Mouse (Mus musculus) adrenal gland (tissue): ENCODE data around the gene Ephb1.

Source experiments
- intact Hi-C: fragments of 180-260 bp; cut with DNase I; formaldehyde crosslinking; loops from one replicate; pipeline ENCODE4 v1.15.1; 2025

Gene Ephb1

GRCm38 (mm10) chr9:102075539-102075938 lies 279.0 kb downstream of the Ephb1 start:
- intact Hi-C loops: no loop called here

GRCm38 (mm10) chr9:102073404-102073803 lies 281.1 kb downstream of the Ephb1 start:
- intact Hi-C loops: no loop called here

GRCm38 (mm10) chr9:102069151-102069882 lies 285.2 kb downstream of the Ephb1 start:
- intact Hi-C loops: no loop called here

DNA sequence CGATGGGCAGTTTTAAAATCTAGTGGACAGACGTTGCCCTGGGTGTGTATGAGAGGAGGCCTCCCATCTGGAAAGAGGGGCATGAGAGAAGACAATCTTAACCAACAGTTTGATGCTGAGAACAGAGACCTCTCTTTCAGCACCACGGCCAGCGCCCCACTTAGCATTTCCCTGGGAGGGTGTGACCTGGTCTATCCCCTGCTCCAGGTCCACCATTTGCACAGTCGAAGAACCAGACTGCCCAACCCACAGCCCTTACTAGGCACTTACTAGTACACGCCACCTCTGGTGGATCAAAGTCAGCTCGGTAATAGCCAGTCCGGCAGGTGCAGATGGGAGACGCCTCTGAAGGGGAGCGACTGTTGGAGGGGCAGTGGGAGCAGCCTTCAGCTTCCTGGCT lies 287.9 kb downstream of the Ephb1 start:
- intact Hi-C loops: no loop called here

- intact Hi-C loops: no loop called here
Observed at GRCm38 (mm10) chr9:102045886-102046285, 308.6 kb downstream of the Ephb1 start.

DNA sequence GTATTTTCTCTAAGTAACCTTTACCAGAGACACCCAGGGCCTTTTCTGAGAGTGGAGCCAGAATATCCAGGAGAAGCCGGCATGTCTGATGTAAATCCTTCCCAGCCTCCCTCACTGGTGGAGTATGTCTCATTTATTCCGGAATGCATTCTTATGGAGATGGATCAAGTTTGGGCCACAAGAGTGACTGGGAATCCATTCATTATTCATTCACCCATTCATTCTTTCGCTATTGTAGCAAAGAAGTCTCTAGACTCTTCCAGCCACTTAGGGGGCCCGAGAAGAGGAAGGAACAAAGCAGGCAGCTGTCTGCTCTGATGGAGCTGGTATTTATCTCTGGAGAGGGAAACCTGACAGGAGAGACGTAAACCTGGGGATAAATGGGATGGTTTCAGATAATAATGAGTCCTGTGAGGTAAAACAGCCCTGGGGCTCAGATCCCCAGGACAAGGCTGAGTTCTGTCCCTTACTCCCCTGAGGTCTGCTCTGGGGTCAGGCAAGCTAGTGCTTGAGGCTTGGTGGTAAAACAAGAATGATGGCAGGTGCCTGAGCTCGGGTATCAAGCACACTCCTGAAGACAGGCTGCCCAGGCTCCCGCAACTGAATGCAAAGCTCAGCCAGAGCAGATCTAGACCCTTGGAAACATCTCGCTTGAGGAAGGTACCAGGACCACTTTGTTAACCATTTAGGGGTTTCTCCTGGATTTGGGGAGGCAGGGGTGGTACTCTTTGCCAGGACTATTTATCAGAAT lies 309.2 kb downstream of the Ephb1 start:
- intact Hi-C loops: no loop called here

DNA sequence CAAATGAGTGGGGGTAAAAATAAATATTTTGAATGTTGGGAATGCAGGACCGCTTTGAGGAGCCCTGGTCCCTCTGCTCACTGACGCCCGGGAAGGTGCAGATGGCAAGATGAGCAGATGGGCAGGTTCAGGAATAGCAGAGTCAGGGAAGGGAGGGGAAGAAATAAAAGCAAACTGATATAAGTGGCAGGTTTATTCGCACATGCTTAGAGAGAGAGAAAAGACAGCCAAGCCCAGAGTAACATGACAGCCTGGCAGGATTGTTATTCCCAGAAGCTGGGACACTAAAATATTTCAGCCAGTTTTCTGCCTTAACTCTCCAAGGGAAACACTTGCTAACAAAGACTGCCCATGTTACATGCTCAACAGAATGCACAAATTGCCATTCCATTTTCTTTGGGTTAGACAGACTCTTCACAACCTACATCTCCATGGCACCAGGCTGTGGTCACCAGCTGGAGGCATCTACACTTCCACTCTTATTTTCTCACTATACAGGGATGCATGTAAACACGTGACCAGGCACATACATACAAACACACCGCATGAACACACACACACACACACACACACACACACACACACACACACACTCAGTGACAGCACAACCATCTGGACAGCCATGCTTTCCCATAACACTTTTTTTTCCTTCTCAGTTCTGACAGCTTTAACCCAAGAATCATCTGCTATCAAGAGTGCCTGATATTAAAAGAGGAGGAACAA lies 315.3 kb downstream of the Ephb1 start:
- intact Hi-C loops: no loop called here

GRCm38 (mm10) chr9:102036132-102036531 lies 318.4 kb downstream of the Ephb1 start:
- intact Hi-C loops: no loop called here

GRCm38 (mm10) chr9:102033231-102033630 lies 321.3 kb downstream of the Ephb1 start:
- intact Hi-C loops: no loop called here

DNA sequence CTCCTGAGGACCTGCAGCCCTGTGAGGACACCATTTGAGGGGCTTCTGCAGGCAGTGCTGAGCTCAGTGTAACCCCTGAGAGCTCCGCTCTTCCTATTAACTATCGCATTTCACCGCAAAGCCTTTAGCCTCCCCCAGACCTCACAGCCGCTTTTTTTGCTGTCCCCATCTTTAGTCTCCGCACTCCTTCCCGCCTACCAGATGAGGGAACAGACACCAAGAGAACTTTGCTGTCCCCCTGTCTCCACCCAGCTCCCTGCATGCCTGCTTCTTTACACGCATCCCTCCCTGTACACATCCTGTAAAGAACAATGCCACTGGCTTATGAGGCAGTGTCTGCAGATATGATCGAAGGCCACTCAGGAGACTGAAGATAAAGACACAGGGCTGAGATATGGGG lies 322.1 kb downstream of the Ephb1 start:
- intact Hi-C loops: no loop called here

DNA sequence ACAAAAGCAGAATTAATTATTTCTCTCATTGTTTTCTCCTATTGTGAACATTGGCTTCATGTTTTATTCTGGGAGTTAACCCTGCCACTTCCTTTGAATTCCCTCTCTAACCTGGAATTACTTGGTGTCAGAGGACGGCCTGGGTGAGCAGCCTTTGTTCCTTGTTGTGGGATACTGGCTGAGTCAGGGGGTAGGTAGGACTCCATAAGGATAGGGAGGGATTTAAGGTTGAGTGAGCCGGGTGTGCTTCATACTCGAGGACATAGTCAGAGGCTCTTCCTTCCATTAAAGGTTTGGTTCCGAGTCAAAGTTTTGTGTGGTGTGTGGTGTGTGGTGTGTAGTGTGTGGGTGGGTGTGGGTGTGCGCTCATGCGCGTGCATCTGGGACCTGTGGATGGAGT lies 324.8 kb downstream of the Ephb1 start:
- intact Hi-C loops: no loop called here

DNA sequence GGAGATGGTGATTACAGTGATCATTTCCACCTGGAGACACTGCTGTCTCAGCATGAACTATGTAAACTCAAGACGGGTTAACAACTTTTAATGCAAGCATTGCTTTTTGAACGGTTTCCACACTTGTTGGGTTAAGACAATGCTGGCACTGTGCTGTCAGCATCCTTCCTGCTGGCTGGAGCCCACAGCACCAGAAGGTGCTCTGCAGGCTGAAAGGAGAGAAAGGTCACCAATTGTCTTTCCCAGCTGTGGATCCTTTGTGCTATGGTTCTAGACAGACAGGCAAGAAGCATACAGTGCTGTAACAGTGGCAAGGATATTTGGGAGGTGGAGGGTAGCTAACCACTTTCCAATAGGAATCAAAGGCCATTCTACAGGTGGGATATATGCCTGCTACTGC lies 328.4 kb downstream of the Ephb1 start:
- intact Hi-C loops: no loop called here

- intact Hi-C loops: no loop called here
Observed at GRCm38 (mm10) chr9:102025141-102025540, 329.4 kb downstream of the Ephb1 start.

DNA sequence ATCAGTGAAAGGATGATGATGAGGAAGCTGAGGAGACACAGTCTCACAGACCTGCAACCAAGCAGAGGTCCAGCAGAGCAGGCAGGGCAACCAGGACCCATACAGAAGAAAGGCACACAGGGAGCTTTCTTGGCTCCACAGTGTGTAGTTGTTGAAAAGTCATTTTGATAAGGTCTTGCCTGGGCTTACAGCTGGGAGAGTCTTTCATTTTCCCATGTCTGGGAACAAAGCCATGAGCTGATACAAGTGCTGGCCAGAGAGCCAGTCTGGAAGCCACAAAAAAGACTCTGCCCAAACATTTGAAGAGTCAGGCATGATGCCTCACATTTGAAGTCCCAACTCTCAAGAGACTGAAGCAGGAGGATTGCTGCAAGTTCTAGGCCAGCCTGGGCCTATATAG lies 339.0 kb downstream of the Ephb1 start:
- intact Hi-C loops: no loop called here

GRCm38 (mm10) chr9:102007706-102008105 lies 346.8 kb downstream of the Ephb1 start:
- intact Hi-C loops: loop anchor here (2.0 to 5.0 kb wide), 3 partner anchors 319 to 825 kb away; no protein-coding TSS in a partner anchor

DNA sequence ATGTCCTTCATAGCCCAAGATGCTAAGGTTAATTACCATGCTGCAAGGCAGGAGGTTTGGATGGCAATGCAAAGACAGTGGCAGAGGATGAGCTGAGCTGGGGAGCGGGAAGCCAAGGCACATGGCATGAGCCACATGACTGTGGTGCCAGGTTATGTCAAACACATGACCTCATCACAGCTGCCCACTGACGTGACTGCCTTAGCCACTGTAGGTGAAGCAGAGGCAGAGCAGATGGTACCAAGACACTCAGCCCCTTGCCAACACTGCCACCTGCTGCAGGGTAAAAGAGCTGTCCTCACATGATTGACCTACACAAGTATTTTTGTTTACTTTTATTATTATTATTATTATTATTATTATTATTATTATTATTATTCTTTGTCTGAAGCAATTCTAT lies 348.0 kb downstream of the Ephb1 start:
- intact Hi-C loops: loop anchor here (2.0 to 5.0 kb wide), 2 partner anchors 694 to 824 kb away; no protein-coding TSS in a partner anchor

- intact Hi-C loops: no loop called here
Observed at GRCm38 (mm10) chr9:102002920-102003319, 351.6 kb downstream of the Ephb1 start.

- intact Hi-C loops: no loop called here
Observed at GRCm38 (mm10) chr9:102002186-102002585, 352.3 kb downstream of the Ephb1 start.

GRCm38 (mm10) chr9:102001633-102002165 lies 352.8 kb downstream of the Ephb1 start:
- intact Hi-C loops: no loop called here

DNA sequence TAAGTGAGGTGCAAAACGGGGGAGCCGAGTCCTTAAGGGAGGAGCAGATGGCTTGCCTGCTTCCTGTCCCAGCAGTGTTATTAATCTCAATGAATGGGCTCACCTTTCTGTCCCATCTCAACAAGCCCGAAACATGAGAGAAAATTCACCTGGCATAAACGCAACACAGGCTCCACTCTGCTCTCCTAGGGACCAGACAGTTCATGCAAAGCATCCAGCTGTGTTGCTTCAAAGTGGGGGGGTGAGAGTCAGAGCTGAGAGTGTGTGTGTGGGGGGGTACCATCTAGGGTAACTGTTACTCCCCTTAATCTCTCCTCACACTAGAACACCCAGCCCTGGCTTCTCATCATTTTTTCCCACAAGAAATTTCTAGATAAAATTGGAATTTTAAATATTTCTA lies 354.8 kb downstream of the Ephb1 start:
- intact Hi-C loops: no loop called here

DNA sequence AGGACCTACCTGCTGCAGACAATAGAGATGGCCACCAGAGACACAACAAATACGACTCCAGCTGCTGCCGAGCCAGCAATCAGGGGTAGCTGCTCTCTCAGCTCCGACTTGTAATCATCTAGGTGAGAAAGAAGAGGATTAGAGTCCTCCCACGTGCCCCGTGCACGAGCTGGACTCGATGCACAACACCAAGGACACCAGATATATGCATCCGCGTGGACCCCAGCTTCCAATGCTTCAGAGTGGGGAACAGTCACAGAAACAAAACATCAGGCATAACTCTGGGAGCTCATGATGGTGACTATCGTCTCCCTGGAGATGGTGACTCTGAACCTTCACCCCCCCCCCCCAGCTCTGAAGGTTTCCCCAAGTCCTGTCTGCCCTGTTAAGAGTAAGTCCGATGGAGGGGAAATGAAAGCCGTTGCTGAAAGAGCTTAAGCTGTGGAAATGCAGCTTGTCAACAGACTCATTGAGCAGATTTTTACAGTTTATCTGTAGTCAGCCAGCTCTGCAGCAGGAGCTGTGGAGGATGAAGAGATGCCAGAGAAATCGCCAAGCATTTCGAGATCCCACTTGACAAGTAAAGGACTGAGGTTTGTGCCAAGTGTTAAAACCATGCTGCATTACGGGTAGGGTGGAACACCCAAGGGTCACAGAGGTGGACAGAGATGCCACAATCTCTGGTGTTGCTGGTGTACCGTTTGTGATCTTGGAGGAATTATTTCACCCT lies 357.6 kb downstream of the Ephb1 start:
- intact Hi-C loops: no loop called here
